Mouse (Mus musculus) CH12.LX (cell line): ENCODE measurements at regions not wholly inside any gene's neighbourhood (a gene's known extent, or its start where the extent isn't known, plus 50 kb on each side); places are given as distances from the start of the nearest gene placed in this dataset.
"Not testable (repeated sequence)": the region's sequence is repeated elsewhere in the genome, so short reads cannot be mapped to it uniquely, and the experiment has no call there.

Experiments used
- DNase-seq: peaks from one replicate; pipeline ENCODE4 v3.0.0-alpha.2; 2013; ENCODE audit errors: extremely low read depth
- H3K27ac ChIP-seq: 2 replicates; pipeline ENCODE4 v1.5.1; 2012; ENCODE audit warnings: low read depth, mild to moderate bottlenecking, control low read depth, moderate library complexity; ENCODE audit not compliant: insufficient read depth
- H3K27me3 ChIP-seq: replicated peaks from 2 replicates; pipeline ENCODE3; 2012; ENCODE audit warnings: inconsistent platforms
- H3K36me3 ChIP-seq, 2 experiments: replicated peaks in 1 of 2; 2 replicates each; pipeline versions ENCODE3 to v1.6.1; 2012; ENCODE audit warnings: inconsistent platforms in 1 of 2, low read length in 1 of 2, mild to moderate bottlenecking in 1 of 2, mixed read lengths in 1 of 2, moderate library complexity in 1 of 2; ENCODE audit not compliant: control insufficient read depth in 1 of 2, insufficient read depth in 1 of 2
- H3K4me1 ChIP-seq, 2 experiments: 2 replicates each; pipeline ENCODE4 v1.6.1; 2012; ENCODE audit warnings: inconsistent platforms in 1 of 2, moderate library complexity in 1 of 2; ENCODE audit not compliant: insufficient read depth in 2 of 2, control insufficient read depth in 1 of 2
- H3K4me2 ChIP-seq: 2 replicates; pipeline ENCODE4 v1.6.1; 2012; ENCODE audit warnings: low read depth, mild to moderate bottlenecking, control low read depth; ENCODE audit not compliant: poor library complexity, insufficient read depth, severe bottlenecking
- H3K4me3 ChIP-seq, 3 experiments: fragments of 150-350 bp in 1 of 3; sonication (generic) in 1 of 3; replicated peaks in 1 of 3; 2 replicates each; pipeline versions ENCODE3 to v1.5.1; 2011 to 2012; ENCODE audit warnings: low read depth in 2 of 3, low read length in 2 of 3, mild to moderate bottlenecking in 2 of 3, moderate library complexity in 2 of 3, control low read depth in 1 of 3, improper control_type of control experiment in 1 of 3, inconsistent platforms in 1 of 3, mixed read lengths in 1 of 3; ENCODE audit not compliant: poor library complexity in 1 of 3
- H3K79me2 ChIP-seq: replicated peaks from 2 replicates; pipeline ENCODE4 v1.6.1; 2012; ENCODE audit warnings: mild to moderate bottlenecking, moderate library complexity; ENCODE audit not compliant: control insufficient read depth, poor library complexity, insufficient read depth, severe bottlenecking; ENCODE audit errors: extremely low read depth
- H3K9ac ChIP-seq: 2 replicates; pipeline ENCODE4 v1.6.1; 2012; ENCODE audit warnings: low read depth, mild to moderate bottlenecking, control low read depth, moderate library complexity; ENCODE audit not compliant: insufficient read depth
- H3K9me3 ChIP-seq: replicated peaks from 2 replicates; pipeline ENCODE3; 2012; ENCODE audit warnings: low read length, inconsistent platforms, mixed read lengths
- CTCF ChIP-seq, 2 experiments: IDR thresholded peaks in 1 of 2; conservative IDR thresholded peaks in 1 of 2; 2 replicates each; pipeline ENCODE4 v1.5.1; 2011 to 2012; ENCODE audit warnings: low read depth in 2 of 2, low read length in 2 of 2, improper control_type of control experiment in 1 of 2, inconsistent platforms in 1 of 2, mild to moderate bottlenecking in 1 of 2, moderate library complexity in 1 of 2
- E2F4 ChIP-seq: IDR thresholded peaks from 2 replicates; pipeline ENCODE4 v1.6.1; 2011; ENCODE audit warnings: low read depth, low read length, improper control_type of control experiment; ENCODE audit not compliant: insufficient replicate concordance
- ELF1 ChIP-seq: IDR thresholded peaks from 2 replicates; pipeline ENCODE4 v1.6.1; 2014; ENCODE audit warnings: low read depth, mild to moderate bottlenecking, inconsistent platforms, low read length, improper control_type of control experiment
- EP300 ChIP-seq: IDR thresholded peaks from 2 replicates; pipeline ENCODE4 v1.6.1; 2011; ENCODE audit warnings: low read length, improper control_type of control experiment
- GABPA ChIP-seq: IDR thresholded peaks from 2 replicates; pipeline ENCODE4 v1.6.1; 2012; ENCODE audit warnings: low read depth, low read length, improper control_type of control experiment, inconsistent platforms; ENCODE audit not compliant: insufficient replicate concordance
- JUND ChIP-seq: conservative IDR thresholded peaks from 2 replicates; pipeline ENCODE4 v1.6.1; 2011; ENCODE audit warnings: low read depth, low read length, improper control_type of control experiment
- MAFK ChIP-seq: IDR thresholded peaks from 2 replicates; pipeline ENCODE4 v1.6.1; 2011; ENCODE audit warnings: low read length, improper control_type of control experiment; ENCODE audit not compliant: insufficient replicate concordance
- NRF1 ChIP-seq: IDR thresholded peaks from 2 replicates; pipeline ENCODE4 v1.6.1; 2014; ENCODE audit warnings: low read depth, mild to moderate bottlenecking, inconsistent platforms, low read length, improper control_type of control experiment, moderate library complexity
- POLR2A ChIP-seq: IDR thresholded peaks from 2 replicates; pipeline ENCODE4 v1.6.1; 2011; ENCODE audit warnings: low read depth, mild to moderate bottlenecking, improper control_type of control experiment, low read length
- RAD21 ChIP-seq: IDR thresholded peaks from 2 replicates; pipeline ENCODE4 v1.6.1; 2011; ENCODE audit warnings: low read depth, mild to moderate bottlenecking, low read length, improper control_type of control experiment, moderate library complexity
- SIN3A ChIP-seq: IDR thresholded peaks from 2 replicates; pipeline ENCODE4 v1.6.1; 2012; ENCODE audit warnings: low read length, improper control_type of control experiment, inconsistent platforms
- SMC3 ChIP-seq: IDR thresholded peaks from 2 replicates; pipeline ENCODE4 v1.6.1; 2011; ENCODE audit warnings: low read depth, low read length, improper control_type of control experiment
- TBP ChIP-seq: conservative IDR thresholded peaks from 2 replicates; pipeline ENCODE4 v1.6.1; 2011; ENCODE audit warnings: low read depth, low read length, improper control_type of control experiment
- TCF12 ChIP-seq: IDR thresholded peaks from 2 replicates; pipeline ENCODE4 v1.6.1; 2014; ENCODE audit warnings: low read depth, mild to moderate bottlenecking, inconsistent platforms, low read length, improper control_type of control experiment
- ZC3H11A ChIP-seq: IDR thresholded peaks from 2 replicates; pipeline ENCODE4 v1.6.1; 2012; ENCODE audit warnings: low read depth, mild to moderate bottlenecking, inconsistent platforms, low read length, improper control_type of control experiment
- ZNF384 ChIP-seq: IDR thresholded peaks from 2 replicates; pipeline ENCODE4 v1.6.1; 2012; ENCODE audit warnings: low read depth, low read length, improper control_type of control experiment, inconsistent platforms
- dilution Hi-C: fragments of 300-500 bp; cut with MboI; formaldehyde crosslinking; loops from 2 replicates; pipeline ENCODE4 v1.14.3; 2020; ENCODE audit warnings: low sequenced_read_pairs; ENCODE audit not compliant: extremely low pct_unique_long_range_greater_than_20kb, extremely low pct_ligation_motif_present
- in situ Hi-C: fragments of 300-500 bp; cut with MboI; formaldehyde crosslinking; loops from 3 replicates; pipeline ENCODE4 v1.14.3; 2019; ENCODE audit warnings: low sequenced_read_pairs, low pct_ligation_motif_present, low pct_unique_long_range_greater_than_20kb, mixed read lengths

GRCm38 (mm10) chrX:50549713-50550112 is 121.4 kb upstream of the Olfr1324 start (continued):
- TF ChIP-seq MAFK = no peak
- TF ChIP-seq RAD21 = peak; percentile 79
- TF ChIP-seq NRF1 = 0 out of 2 replicates have a peak, but pooled peaks have one; percentile 8

GRCm38 (mm10) chrX:50537785-50538159 is 109.5 kb upstream of the Olfr1324 start:
- H3K27ac ChIP-seq, H3K36me3 ChIP-seq, H3K4me1 ChIP-seq, H3K9ac ChIP-seq, dilution Hi-C loops, in situ Hi-C loops, H3K4me3 ChIP-seq, H3K79me2 ChIP-seq, H3K9me3 ChIP-seq, H3K4me2 ChIP-seq, DNase-seq, H3K27me3 ChIP-seq: not testable (repeated sequence)

GRCm38 (mm10) chrX:50537122-50537784 is 109.0 kb upstream of the Olfr1324 start:
- H3K4me1 ChIP-seq = no peaks in the 10 kb centered on the region
- H3K79me2 ChIP-seq = no peaks in the 10 kb centered on the region
- no peaks in the 10 kb centered on the region for H3K9me3 ChIP-seq
- H3K27me3 ChIP-seq = no peaks in the 10 kb centered on the region
- H3K4me3 ChIP-seq = no peak overlapping the region
- dilution Hi-C loops (no loop called here), in situ Hi-C loops (no loop called here)
- no peak overlapping the region for H3K27ac ChIP-seq
- no peak for DNase-seq
- H3K36me3 ChIP-seq = no peaks in the 10 kb centered on the region
- TF ChIP-seq RAD21 (no peak), TBP (no peak), GABPA (no peak), TCF12 (no peak)
- H3K4me2 ChIP-seq = no peak overlapping the region
- H3K9ac ChIP-seq = no peak overlapping the region

GRCm38 (mm10) chrX:50504047-50504446 is 75.7 kb upstream of the Olfr1324 start:
- in situ Hi-C loops = no loop called here
- dilution Hi-C loops = no loop called here
- no peak for TF ChIP-seq EP300
- TF ChIP-seq SMC3 = peak; percentile 29
- TF ChIP-seq RAD21 = peak; percentile 51
- TF ChIP-seq JUND = no peak
- TF ChIP-seq CTCF (conservative IDR thresholded peaks at IDR 0.05 in 1 of 2, IDR thresholded peaks at IDR 0.05 in 1 of 2; ENCODE audit: low read depth in 2 of 2, low read length in 2 of 2) = peak in 1 of 2 experiments; percentile 47; a peak in 2 of 4 replicates
- TF ChIP-seq POLR2A = no peak
- TF ChIP-seq SIN3A = no peak
- no peak for TF ChIP-seq E2F4
- TF ChIP-seq ZNF384 = peak; percentile 74
- no peak for TF ChIP-seq ELF1
- no peak for TF ChIP-seq ZC3H11A
- TF ChIP-seq NRF1 = no peak
- no peaks in the 10 kb centered on the region for H3K36me3 ChIP-seq
- no peak overlapping the region for H3K4me3 ChIP-seq
- H3K9ac ChIP-seq = no peak overlapping the region
- no peaks in the 10 kb centered on the region for H3K4me1 ChIP-seq
- H3K4me2 ChIP-seq = no peak overlapping the region
- H3K27me3 ChIP-seq = no peaks in the 10 kb centered on the region
- DNase-seq = no peak
- H3K9me3 ChIP-seq = no peaks in the 10 kb centered on the region
- H3K79me2 ChIP-seq = no peaks in the 10 kb centered on the region
- H3K27ac ChIP-seq = no peak overlapping the region
